Mouse (Mus musculus) midbrain, embryonic 10.5 days (tissue): ENCODE results near the gene Atxn10. TPM values are rescaled to one million over a fixed set of nuclear protein-coding genes. Genes with fewer than 3 reads are reported as not detected.
A peak's percentile ranks its signal among the peaks of the same experiment; 100 is the strongest.

Source experiments
- DNase-seq: peaks from one replicate; pipeline ENCODE4 v3.0.0-alpha.2; 2017; ENCODE audit warnings: low spot score
- H3K27ac ChIP-seq: fragments of 300-500 bp; sonication (generic); replicated peaks from 2 replicates; pipeline ENCODE4 v1.5.1; 2016; ENCODE audit warnings: mild to moderate bottlenecking
- H3K27me3 ChIP-seq: fragments of 300-500 bp; sonication (generic); 2 replicates; pipeline ENCODE4 v1.6.1; 2016; ENCODE audit warnings: low read depth, mild to moderate bottlenecking; ENCODE audit not compliant: poor library complexity, severe bottlenecking
- H3K36me3 ChIP-seq: fragments of 300-500 bp; sonication (generic); 2 replicates; pipeline ENCODE4 v1.6.1; 2016; ENCODE audit warnings: mild to moderate bottlenecking, moderate library complexity
- H3K4me1 ChIP-seq: fragments of 300-500 bp; sonication (generic); 2 replicates; pipeline ENCODE4 v1.6.1; 2016
- H3K4me3 ChIP-seq: fragments of 300-500 bp; sonication (generic); 2 replicates; pipeline ENCODE4 v1.5.1; 2016; ENCODE audit warnings: mild to moderate bottlenecking, moderate library complexity
- H3K9me3 ChIP-seq: fragments of 300-500 bp; sonication (generic); replicated peaks from 2 replicates; pipeline ENCODE4 v1.6.1; 2016; ENCODE audit warnings: mild to moderate bottlenecking
- WGBS: fragments of 180-500 bp; shearing (Covaris S2); methylation state at CpG from one replicate; pipeline ENCODE4 v1.1.7; 2016; 5-methylcytosine and 5-hydroxymethylcytosine counted together
- polyA plus RNA-seq: library from polyadenylated mRNA; unstranded; fragments of >200 nt; fragmentation: Nextera tagmentation; extraction: Ambion mirVana; gene quantifications from 2 replicates; pipeline ENCODE4 v1.2.1, GENCODE M21; 2016

Atxn10 gene
- 341 and 369 TPM in 2 replicates for polyA plus RNA-seq

GRCm38 (mm10) chr15:85335671-85336300 lies at the start of gene Atxn10:
Gene Atxn10, plus strand, starts transcription at chr15:85336245.
- no peak for DNase-seq
- peak within 1 kb of the TSS; percentile 96 for H3K27ac ChIP-seq
- peaks cover 28% of the 10 kb centered on the region for H3K4me1 ChIP-seq
- 9% methylated on average over 17 of the region's 19 CpGs for WGBS
- H3K9me3 ChIP-seq = no peaks in the 10 kb centered on the region
- peaks cover 2% of the 10 kb centered on the region; the same call in 1 of the 2 replicates for H3K36me3 ChIP-seq
- no peaks in the 10 kb centered on the region for H3K27me3 ChIP-seq
- H3K4me3 ChIP-seq = peak within 1 kb of the TSS; percentile 85

- H3K27ac ChIP-seq = no peak overlapping the region
- WGBS = 82% methylated on average over 3 of the region's 3 CpGs
- H3K36me3 ChIP-seq = no peaks in the 10 kb centered on the region
- H3K4me1 ChIP-seq = peaks cover 16% of the 10 kb centered on the region
- no peak overlapping the region for H3K4me3 ChIP-seq
- DNase-seq = no peak
- H3K27me3 ChIP-seq = no peaks in the 10 kb centered on the region
- H3K9me3 ChIP-seq = no peaks in the 10 kb centered on the region
These were observed 41.4 kb upstream of the Atxn10 start for GRCm38 (mm10) chr15:85294632-85295031.

- H3K4me3 ChIP-seq = no peak overlapping the region
- no peaks in the 10 kb centered on the region for H3K27me3 ChIP-seq
- H3K36me3 ChIP-seq = no peaks in the 10 kb centered on the region
- H3K4me1 ChIP-seq = peaks cover 16% of the 10 kb centered on the region
- WGBS = 80% methylated on average over 8 of the region's 8 CpGs
- DNase-seq = no peak
- no peaks in the 10 kb centered on the region for H3K9me3 ChIP-seq
- no peak overlapping the region for H3K27ac ChIP-seq
These were observed 40.5 kb upstream of the Atxn10 start for GRCm38 (mm10) chr15:85295544-85295943.

GRCm38 (mm10) chr15:85295977-85296376 lies 40.1 kb upstream of the Atxn10 start:
- WGBS = 83% methylated on average over 2 of the region's 2 CpGs
- H3K4me3 ChIP-seq = no peak overlapping the region

DNA sequence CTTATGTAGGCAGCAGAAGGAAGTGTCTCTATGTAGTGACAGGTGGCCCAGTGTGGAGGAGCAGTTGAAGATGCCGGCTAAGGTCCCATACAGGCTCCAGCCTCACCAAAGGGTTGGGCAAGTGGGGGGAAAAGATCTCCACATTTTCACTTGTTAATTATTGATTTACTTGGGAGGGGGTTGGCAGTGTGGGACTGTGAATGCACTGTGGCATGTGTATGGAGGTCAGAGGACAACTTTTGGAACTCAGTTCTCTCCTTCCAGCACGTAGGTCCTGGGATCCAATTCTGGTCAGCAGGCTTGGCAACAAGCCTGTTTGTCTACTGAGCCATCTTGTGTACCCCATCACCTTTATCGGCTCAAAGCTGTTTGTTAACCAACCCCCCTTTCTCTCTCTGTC lies 39.5 kb upstream of the Atxn10 start:
- no peak for DNase-seq
- Histone ChIP-seq H3K9me3 (peaks cover under 1% of the 10 kb centered on the region; the same call in 1 of the 2 replicates), H3K4me3 (no peak overlapping the region), H3K27ac (no peak overlapping the region), H3K4me1 (peaks cover 16% of the 10 kb centered on the region), H3K27me3 (no peaks in the 10 kb centered on the region), H3K36me3 (no peaks in the 10 kb centered on the region)
- WGBS = 89% methylated on average over 3 of the region's 3 CpGs

More at GRCm38 (mm10) chr15:85295977-85296376, 40.1 kb upstream of the Atxn10 start:
- DNase-seq = no peak
- no peaks in the 10 kb centered on the region for H3K36me3 ChIP-seq
- H3K4me1 ChIP-seq = peaks cover 16% of the 10 kb centered on the region
- no peaks in the 10 kb centered on the region for H3K27me3 ChIP-seq
- H3K9me3 ChIP-seq = no peaks in the 10 kb centered on the region
- no peak overlapping the region for H3K27ac ChIP-seq

DNA sequence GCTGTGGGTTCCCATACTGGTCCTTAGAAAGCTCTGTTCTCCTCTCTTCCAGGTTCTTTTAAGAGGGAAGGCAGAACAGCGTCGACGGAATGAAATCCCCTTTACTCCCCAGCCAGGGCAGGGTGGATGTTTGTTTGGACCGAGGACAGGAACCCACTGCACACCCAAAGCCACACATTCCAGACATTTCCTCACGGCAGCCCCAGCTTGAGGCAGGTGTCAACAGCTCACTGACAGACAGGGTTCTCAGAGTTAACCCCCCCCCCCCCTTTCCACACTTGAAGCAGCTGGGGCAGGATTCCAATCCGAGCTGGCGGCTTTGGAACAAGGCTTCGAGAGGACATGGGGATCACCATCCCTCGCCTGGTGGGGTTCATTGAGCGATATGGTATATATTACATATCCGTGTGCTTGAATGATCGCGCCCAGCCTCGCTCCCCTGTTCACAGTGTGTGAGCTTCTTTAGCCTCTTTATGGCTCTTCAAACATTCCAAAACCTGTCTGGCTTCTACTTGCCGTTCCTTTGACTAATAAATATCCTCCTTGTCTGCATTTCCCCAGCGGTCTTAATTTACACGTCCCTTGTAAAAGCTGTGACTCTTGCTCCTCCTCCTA lies 37.8 kb upstream of the Atxn10 start:
- 69% methylated on average over 17 of the region's 17 CpGs for WGBS
- Histone ChIP-seq H3K9me3 (peaks cover 2% of the 10 kb centered on the region; the same call in 1 of the 2 replicates), H3K4me1 (peaks cover 16% of the 10 kb centered on the region), H3K27ac (no peak overlapping the region), H3K36me3 (no peaks in the 10 kb centered on the region), H3K4me3 (no peak overlapping the region), H3K27me3 (no peaks in the 10 kb centered on the region)
- no peak for DNase-seq

DNA sequence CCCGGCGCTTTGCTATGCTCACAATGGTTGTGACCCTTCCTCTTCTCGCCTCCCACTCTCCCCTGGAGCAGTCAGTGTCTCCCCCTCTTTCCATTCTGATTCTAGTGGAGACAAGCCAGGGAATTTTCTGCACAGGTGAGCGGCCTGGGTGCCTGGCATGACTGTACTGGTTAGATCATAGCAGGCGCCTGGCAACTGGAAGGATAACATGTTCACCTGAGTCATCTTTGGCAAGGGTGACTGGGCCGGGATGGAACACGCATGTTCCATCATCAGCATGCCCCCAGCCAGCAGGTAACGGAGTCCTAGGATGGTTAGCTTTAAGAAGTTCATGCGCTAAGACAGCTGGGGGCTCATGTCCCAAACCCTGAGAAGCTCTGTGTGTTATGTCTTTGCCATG lies 37.1 kb upstream of the Atxn10 start:
- no peaks in the 10 kb centered on the region for H3K27me3 ChIP-seq
- no peak overlapping the region for H3K4me3 ChIP-seq
- H3K27ac ChIP-seq = no peak overlapping the region
- no peaks in the 10 kb centered on the region for H3K36me3 ChIP-seq
- WGBS = 92% methylated on average over 9 of the region's 9 CpGs
- peaks cover 16% of the 10 kb centered on the region for H3K4me1 ChIP-seq
- peaks cover 2% of the 10 kb centered on the region; the same call in 1 of the 2 replicates for H3K9me3 ChIP-seq
- DNase-seq = no peak

DNA sequence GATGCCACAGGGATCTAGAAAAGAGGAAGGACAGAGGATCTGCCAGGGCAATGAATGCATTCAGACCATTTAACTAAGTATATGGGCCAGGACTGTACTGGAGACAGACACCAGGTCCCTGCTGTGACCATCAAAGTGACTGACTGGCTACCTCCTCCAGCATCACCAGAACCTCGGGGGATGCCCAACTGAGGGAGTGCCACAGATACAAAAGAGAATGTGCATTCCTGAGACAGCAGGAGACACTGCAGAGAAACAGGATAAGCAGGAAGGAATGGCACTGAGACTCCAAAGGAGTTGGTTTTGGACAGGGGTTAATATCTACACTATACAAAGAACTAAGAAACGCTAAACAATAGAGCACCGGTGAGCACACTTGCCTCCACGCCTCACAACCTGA lies 32.8 kb upstream of the Atxn10 start:
- H3K4me3 ChIP-seq = no peak overlapping the region
- no peak for DNase-seq
- H3K36me3 ChIP-seq = no peaks in the 10 kb centered on the region
- H3K9me3 ChIP-seq = peaks cover 2% of the 10 kb centered on the region; the same call in 1 of the 2 replicates
- 69% methylated on average over 4 of the region's 4 CpGs for WGBS
- H3K4me1 ChIP-seq = peaks cover 8% of the 10 kb centered on the region
- H3K27ac ChIP-seq = no peak overlapping the region
- H3K27me3 ChIP-seq = no peaks in the 10 kb centered on the region

DNA sequence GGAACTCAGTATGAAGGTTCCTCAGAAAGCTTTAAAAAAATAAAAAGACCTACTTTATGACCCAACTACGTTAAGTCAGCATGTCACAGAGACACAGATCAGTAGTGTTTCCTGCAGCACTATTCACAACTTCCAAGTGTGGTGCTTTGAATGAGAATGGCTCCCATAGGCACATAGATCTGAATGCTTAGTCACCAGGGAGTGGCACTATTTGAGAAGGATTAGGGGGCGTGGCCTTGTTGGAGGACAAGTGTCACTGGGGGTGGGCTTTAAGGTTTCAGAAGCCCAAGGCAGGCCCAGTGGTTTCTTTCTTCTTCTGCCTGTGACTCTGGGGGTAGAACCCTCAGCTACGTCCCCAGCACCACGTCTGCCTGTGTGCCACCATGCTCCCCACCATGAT lies 32.1 kb upstream of the Atxn10 start:
- no peak overlapping the region for H3K27ac ChIP-seq
- WGBS = 91% methylated on average over 4 of the region's 4 CpGs
- peaks cover 2% of the 10 kb centered on the region; the same call in 1 of the 2 replicates for H3K9me3 ChIP-seq
- peaks cover 1% of the 10 kb centered on the region; the same call in 1 of the 2 replicates for H3K4me1 ChIP-seq
- H3K4me3 ChIP-seq = no peak overlapping the region
- no peaks in the 10 kb centered on the region for H3K27me3 ChIP-seq
- no peaks in the 10 kb centered on the region for H3K36me3 ChIP-seq
- no peak for DNase-seq

DNA sequence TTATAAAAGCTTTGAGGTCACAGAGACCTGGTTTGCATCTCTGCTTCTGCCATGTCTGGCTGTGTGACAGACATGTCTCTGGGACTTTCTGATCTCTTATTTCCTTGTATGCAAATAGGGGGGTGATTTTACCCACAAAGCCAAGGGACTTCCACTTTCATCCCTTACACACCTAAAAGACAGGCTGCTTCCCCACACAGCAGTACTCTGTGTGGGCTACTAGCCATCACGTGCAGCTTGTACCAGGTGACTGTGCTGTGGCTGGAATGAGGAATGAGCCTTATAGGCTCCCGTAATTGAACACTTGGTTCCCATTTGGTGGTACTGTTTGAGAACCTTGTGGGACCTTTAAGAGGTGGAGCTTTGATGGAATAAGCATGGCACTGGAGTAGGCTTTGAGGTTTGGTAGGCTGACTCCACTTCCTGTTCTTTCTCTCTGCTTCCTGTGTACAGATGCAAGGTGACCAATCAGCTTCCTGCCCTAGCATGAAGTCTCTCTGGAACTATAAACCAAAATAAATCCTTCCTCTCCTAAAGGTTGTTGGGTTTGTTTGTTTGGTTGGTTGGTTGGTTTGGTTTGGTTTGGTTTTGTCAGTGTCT lies 28.9 kb upstream of the Atxn10 start:
- Histone ChIP-seq H3K9me3 (no peaks in the 10 kb centered on the region; the same call in 1 of the 2 replicates), H3K27ac (no peak overlapping the region), H3K4me3 (no peak overlapping the region), H3K36me3 (no peaks in the 10 kb centered on the region), H3K27me3 (peaks cover 6% of the 10 kb centered on the region; the same call in 1 of the 2 replicates), H3K4me1 (no peaks in the 10 kb centered on the region)
- WGBS = 89% methylated on average over 2 of the region's 2 CpGs
- DNase-seq = no peak

- DNase-seq = no peak
- Histone ChIP-seq H3K4me3 (no peak overlapping the region), H3K9me3 (no peaks in the 10 kb centered on the region), H3K27ac (no peak overlapping the region), H3K4me1 (peaks cover 9% of the 10 kb centered on the region), H3K36me3 (no peaks in the 10 kb centered on the region), H3K27me3 (peaks cover 45% of the 10 kb centered on the region)
- WGBS = 84% methylated on average over 10 of the region's 10 CpGs
These were observed 24.9 kb upstream of the Atxn10 start for GRCm38 (mm10) chr15:85311058-85311657.

GRCm38 (mm10) chr15:85315378-85316025 lies 20.5 kb upstream of the Atxn10 start:
- WGBS = 43% methylated on average over 12 of the region's 13 CpGs
- H3K36me3 ChIP-seq = no peaks in the 10 kb centered on the region
- DNase-seq = peak; percentile 79
- H3K4me1 ChIP-seq = peaks cover 12% of the 10 kb centered on the region
- H3K27ac ChIP-seq = no peak overlapping the region; the same call in 1 of the 2 replicates
- no peak overlapping the region for H3K4me3 ChIP-seq
- peaks cover 72% of the 10 kb centered on the region for H3K27me3 ChIP-seq
- no peaks in the 10 kb centered on the region for H3K9me3 ChIP-seq
